Mouse (Mus musculus): ENCODE measurements around the gene Prkar2b. TPM values are rescaled to one million over a fixed set of nuclear protein-coding genes. Genes with fewer than 3 reads are reported as not detected.
"Not testable (repeated sequence)": the region's sequence is repeated elsewhere in the genome, so short reads cannot be mapped to it uniquely, and the experiment has no call there.

Prkar2b gene
- polyA plus RNA-seq, 1 experiment from 2014 or later = 75.5 TPM

DNA sequence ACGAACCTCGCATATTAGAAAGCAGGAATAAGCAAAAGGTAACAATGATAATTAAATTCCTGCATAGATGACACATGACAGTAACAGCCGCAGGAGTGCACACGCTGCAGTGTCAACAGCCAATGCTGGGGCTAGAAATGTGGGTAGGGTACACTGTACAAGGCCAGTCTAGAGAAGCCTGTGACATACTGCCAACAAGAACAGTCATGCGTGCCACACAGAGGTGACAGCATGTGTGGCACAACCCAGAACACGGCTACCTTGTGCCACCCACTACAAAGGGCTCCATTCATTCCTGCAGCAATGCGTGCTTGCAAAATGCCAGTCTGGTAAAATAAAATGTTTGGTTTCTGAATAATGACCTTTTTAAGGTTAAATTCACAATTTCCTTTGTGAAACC lies 28.2 kb downstream of the Prkar2b start:
- no peak for ATAC-seq (ENCODE audit: low FRiP score)

DNA sequence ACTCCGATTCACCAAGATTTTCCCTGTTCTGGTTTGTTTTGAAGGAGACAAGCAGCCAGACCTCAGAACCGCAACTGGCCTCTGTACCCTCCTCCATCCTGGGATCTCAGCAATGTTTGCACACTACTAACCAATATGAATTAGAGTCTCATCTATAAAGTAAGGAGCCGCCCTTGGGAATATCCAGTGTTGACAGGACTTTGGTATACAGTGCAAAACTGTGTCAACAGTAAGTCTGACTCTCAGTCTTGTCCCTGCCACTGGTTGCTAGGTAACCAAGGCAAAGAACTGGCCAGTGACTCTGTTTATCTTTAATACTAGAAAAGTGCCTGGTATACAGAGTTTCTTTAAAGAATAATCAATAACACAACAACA lies 42.7 kb downstream of the Prkar2b start:
- Histone ChIP-seq H3K9ac (ENCODE audit: low read depth, low read length) (no peak overlapping the region), H3K4me1 (replicated peaks; ENCODE audit: control insufficient read depth, insufficient read depth, low read length) (no peaks in the 10 kb centered on the region), H3K4me3 (ENCODE audit: low read depth, low read length) (no peak overlapping the region), H3K27ac (ENCODE audit: low read depth, low read length) (no peak overlapping the region), H3K9me3 (ENCODE audit: control insufficient read depth, low read length) (no peaks in the 10 kb centered on the region), H3K27me3 (ENCODE audit: control insufficient read depth, insufficient read depth, low read length) (no peaks in the 10 kb centered on the region), H3K36me3 (ENCODE audit: control insufficient read depth, insufficient read depth, low read length) (no peaks in the 10 kb centered on the region), H3K4me2 (replicated peaks; ENCODE audit: low read depth, low read length) (no peak overlapping the region)
- 76% methylated on average over 3 of the region's 3 CpGs for whole genome bisulfite sequencing
- DNase-seq (ENCODE audit: low spot score) (no peak), ATAC-seq (ENCODE audit: low FRiP score) (no peak)

More for the DNA sequence above, 28.2 kb downstream of the Prkar2b start:
- H3K4me2 ChIP-seq (replicated peaks; ENCODE audit: low read depth, low read length) = no peak overlapping the region
- WGBS = 94% methylated on average over 7 of the region's 7 CpGs
- H3K4me1 ChIP-seq (replicated peaks; ENCODE audit: control insufficient read depth, insufficient read depth, low read length) = no peaks in the 10 kb centered on the region
- no peak overlapping the region for H3K9ac ChIP-seq (ENCODE audit: low read depth, low read length)
- no peaks in the 10 kb centered on the region for H3K36me3 ChIP-seq (ENCODE audit: control insufficient read depth, insufficient read depth, low read length)
- H3K9me3 ChIP-seq (ENCODE audit: control insufficient read depth, low read length) = no peaks in the 10 kb centered on the region
- H3K4me3 ChIP-seq (ENCODE audit: low read depth, low read length) = no peak overlapping the region
- DNase-seq (ENCODE audit: low spot score) = no peak
- H3K27ac ChIP-seq (ENCODE audit: low read depth, low read length) = no peak overlapping the region
- H3K27me3 ChIP-seq (ENCODE audit: control insufficient read depth, insufficient read depth, low read length) = no peaks in the 10 kb centered on the region

DNA sequence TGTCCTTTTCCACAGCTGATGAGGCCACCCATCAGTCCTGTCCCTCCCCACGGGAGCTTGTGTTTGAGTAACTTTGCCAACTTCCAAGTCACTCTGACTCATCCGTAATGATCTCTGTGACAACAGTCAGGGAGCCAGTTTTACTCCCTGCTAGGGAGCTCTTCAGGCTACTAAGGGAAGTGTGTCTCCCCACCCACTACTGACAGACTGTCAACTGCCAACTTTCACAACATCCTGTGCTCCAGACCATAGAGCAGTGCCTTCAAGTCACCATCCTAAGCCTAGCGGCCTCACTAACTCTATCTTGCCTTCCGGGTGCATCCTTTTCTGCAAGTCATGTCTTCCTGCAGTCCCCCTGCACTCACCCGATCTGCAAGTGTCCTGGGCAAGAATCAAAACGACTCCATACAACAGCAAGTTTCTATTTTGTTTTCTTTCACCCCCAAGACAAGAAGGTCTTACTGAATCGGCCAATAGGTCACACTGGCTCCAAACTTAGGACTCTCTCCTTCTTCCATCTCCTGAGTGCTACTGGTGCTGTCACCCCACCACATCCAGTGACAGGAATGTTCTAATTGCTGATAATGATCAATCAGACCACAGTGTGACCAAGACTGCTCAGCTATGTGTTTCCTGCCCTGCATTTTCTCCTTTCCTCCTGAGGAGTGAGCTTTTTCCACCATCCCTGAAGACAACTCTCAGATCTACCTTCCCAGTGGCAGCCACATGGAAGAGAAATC lies 43.3 kb downstream of the Prkar2b start:
- H3K4me1 ChIP-seq (replicated peaks; ENCODE audit: control insufficient read depth, insufficient read depth, low read length) = no peaks in the 10 kb centered on the region
- ATAC-seq (ENCODE audit: low FRiP score) (no peak), DNase-seq (ENCODE audit: low spot score) (no peak)
- no peak overlapping the region for H3K27ac ChIP-seq (ENCODE audit: low read depth, low read length)
- H3K27me3 ChIP-seq (ENCODE audit: control insufficient read depth, insufficient read depth, low read length) = no peaks in the 10 kb centered on the region
- H3K4me3 ChIP-seq (ENCODE audit: low read depth, low read length) = no peak overlapping the region
- no peaks in the 10 kb centered on the region for H3K36me3 ChIP-seq (ENCODE audit: control insufficient read depth, insufficient read depth, low read length)
- no peak overlapping the region for H3K4me2 ChIP-seq (replicated peaks; ENCODE audit: low read depth, low read length)
- no peak overlapping the region for H3K9ac ChIP-seq (ENCODE audit: low read depth, low read length)
- 62% methylated on average over 7 of the region's 7 CpGs for WGBS
- no peaks in the 10 kb centered on the region for H3K9me3 ChIP-seq (ENCODE audit: control insufficient read depth, low read length)

GRCm38 (mm10) chr12:32016472-32016871 lies 44.6 kb downstream of the Prkar2b start:
- no peaks in the 10 kb centered on the region for H3K4me1 ChIP-seq (replicated peaks; ENCODE audit: control insufficient read depth, insufficient read depth, low read length)
- 83% methylated on average over 6 of the region's 6 CpGs for WGBS
- no peak overlapping the region for H3K27ac ChIP-seq (ENCODE audit: low read depth, low read length)
- H3K9me3 ChIP-seq (ENCODE audit: control insufficient read depth, low read length) = no peaks in the 10 kb centered on the region
- H3K4me3 ChIP-seq (ENCODE audit: low read depth, low read length) = no peak overlapping the region
- no peak overlapping the region for H3K9ac ChIP-seq (ENCODE audit: low read depth, low read length)
- H3K27me3 ChIP-seq (ENCODE audit: control insufficient read depth, insufficient read depth, low read length) = no peaks in the 10 kb centered on the region
- no peak for DNase-seq (ENCODE audit: low spot score)
- H3K4me2 ChIP-seq (replicated peaks; ENCODE audit: low read depth, low read length) = no peak overlapping the region
- ATAC-seq (ENCODE audit: low FRiP score) = no peak
- H3K36me3 ChIP-seq (ENCODE audit: control insufficient read depth, insufficient read depth, low read length) = no peaks in the 10 kb centered on the region

DNA sequence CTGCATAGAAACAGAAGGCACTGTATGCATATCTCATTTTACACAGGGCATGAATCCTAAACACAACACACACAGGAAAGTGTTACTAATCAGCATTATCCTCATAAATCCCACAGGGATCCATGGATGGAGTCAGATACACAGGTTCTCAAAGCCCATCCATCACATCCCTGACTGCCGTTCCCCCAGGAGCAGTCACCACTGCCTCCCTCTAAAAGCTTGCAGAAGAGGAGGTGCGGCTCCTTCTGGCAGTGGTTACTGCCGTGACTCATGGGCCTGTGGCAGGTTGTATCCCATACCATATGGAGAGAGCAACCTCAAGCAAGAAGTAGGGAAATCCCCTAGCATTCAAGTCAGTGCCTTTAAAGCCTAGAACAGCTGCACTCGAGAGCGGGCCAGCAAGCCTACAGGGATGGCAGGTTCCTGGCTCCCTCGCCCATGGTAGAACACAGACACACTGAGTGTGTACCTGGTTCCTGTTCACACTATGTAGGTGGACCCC lies 45.8 kb downstream of the Prkar2b start:
- H3K4me3 ChIP-seq (ENCODE audit: low read depth, low read length) = no peak overlapping the region
- WGBS = 43% methylated on average over 6 of the region's 6 CpGs
- ATAC-seq (ENCODE audit: low FRiP score) (peak; percentile 70), DNase-seq (ENCODE audit: low spot score) (peak; percentile 34)
- H3K9ac ChIP-seq (ENCODE audit: low read depth, low read length) = no peak overlapping the region
- H3K36me3 ChIP-seq (ENCODE audit: control insufficient read depth, insufficient read depth, low read length) = no peaks in the 10 kb centered on the region
- H3K4me2 ChIP-seq (replicated peaks; ENCODE audit: low read depth, low read length) = no peak overlapping the region
- no peaks in the 10 kb centered on the region for H3K27me3 ChIP-seq (ENCODE audit: control insufficient read depth, insufficient read depth, low read length)
- no peak overlapping the region for H3K27ac ChIP-seq (ENCODE audit: low read depth, low read length)
- H3K4me1 ChIP-seq (replicated peaks; ENCODE audit: control insufficient read depth, insufficient read depth, low read length) = no peaks in the 10 kb centered on the region
- no peaks in the 10 kb centered on the region for H3K9me3 ChIP-seq (ENCODE audit: control insufficient read depth, low read length)

- 67% methylated on average over 7 of the region's 7 CpGs for WGBS
- ATAC-seq (ENCODE audit: low FRiP score) (no peak), DNase-seq (ENCODE audit: low spot score) (no peak)
- no peaks in the 10 kb centered on the region for H3K27me3 ChIP-seq (ENCODE audit: control insufficient read depth, insufficient read depth, low read length)
- H3K4me2 ChIP-seq (replicated peaks; ENCODE audit: low read depth, low read length) = no peak overlapping the region
- H3K4me3 ChIP-seq (ENCODE audit: low read depth, low read length) = no peak overlapping the region
- no peaks in the 10 kb centered on the region for H3K4me1 ChIP-seq (replicated peaks; ENCODE audit: control insufficient read depth, insufficient read depth, low read length)
- no peak overlapping the region for H3K9ac ChIP-seq (ENCODE audit: low read depth, low read length)
- H3K36me3 ChIP-seq (ENCODE audit: control insufficient read depth, insufficient read depth, low read length) = no peaks in the 10 kb centered on the region
- no peaks in the 10 kb centered on the region; the same call in 1 of the 2 replicates for H3K9me3 ChIP-seq (ENCODE audit: control insufficient read depth, low read length)
- H3K27ac ChIP-seq (ENCODE audit: low read depth, low read length) = no peak overlapping the region
Measured at GRCm38 (mm10) chr12:32014811-32015210, 46.3 kb downstream of the Prkar2b start.

GRCm38 (mm10) chr12:32012169-32012568 lies 48.9 kb downstream of the Prkar2b start:
- WGBS = 70% methylated on average over 2 of the region's 2 CpGs
- H3K27ac ChIP-seq (ENCODE audit: low read depth, low read length) = no peak overlapping the region
- H3K4me2 ChIP-seq (replicated peaks; ENCODE audit: low read depth, low read length) = no peak overlapping the region
- no peak overlapping the region for H3K4me3 ChIP-seq (ENCODE audit: low read depth, low read length)
- H3K4me1 ChIP-seq (replicated peaks; ENCODE audit: control insufficient read depth, insufficient read depth, low read length) = no peaks in the 10 kb centered on the region
- H3K36me3 ChIP-seq (ENCODE audit: control insufficient read depth, insufficient read depth, low read length) = no peaks in the 10 kb centered on the region
- ATAC-seq (ENCODE audit: low FRiP score) (no peak), DNase-seq (ENCODE audit: low spot score) (no peak)
- H3K27me3 ChIP-seq (ENCODE audit: control insufficient read depth, insufficient read depth, low read length) = no peaks in the 10 kb centered on the region
- no peaks in the 10 kb centered on the region; the same call in 1 of the 2 replicates for H3K9me3 ChIP-seq (ENCODE audit: control insufficient read depth, low read length)
- no peak overlapping the region for H3K9ac ChIP-seq (ENCODE audit: low read depth, low read length)

DNA sequence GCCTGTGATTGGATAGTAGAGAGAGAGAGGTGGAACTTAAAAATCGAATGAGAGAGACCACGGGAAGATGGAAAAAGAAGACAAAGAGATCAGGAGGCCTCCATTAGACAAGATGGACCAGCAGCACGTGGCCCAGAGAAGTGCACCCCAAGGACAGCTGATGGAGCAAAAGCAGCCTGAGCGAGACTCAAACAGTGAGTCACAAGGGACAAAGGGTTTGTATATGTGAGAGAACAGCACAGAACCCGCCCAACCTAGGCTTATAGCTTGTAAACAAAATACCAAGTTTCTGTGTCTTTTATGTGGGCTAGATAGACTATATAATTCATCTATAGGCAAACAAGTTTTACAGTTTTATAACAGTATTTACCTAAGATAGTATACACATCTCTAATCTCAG lies 50.0 kb downstream of the Prkar2b start:
- no peak overlapping the region for H3K4me2 ChIP-seq (replicated peaks; ENCODE audit: low read depth, low read length)
- ATAC-seq (ENCODE audit: low FRiP score) (no peak), DNase-seq (ENCODE audit: low spot score) (no peak)
- H3K9ac ChIP-seq (ENCODE audit: low read depth, low read length) = no peak overlapping the region
- H3K9me3 ChIP-seq (ENCODE audit: control insufficient read depth, low read length) = no peaks in the 10 kb centered on the region; the same call in 1 of the 2 replicates
- no peaks in the 10 kb centered on the region for H3K36me3 ChIP-seq (ENCODE audit: control insufficient read depth, insufficient read depth, low read length)
- H3K27me3 ChIP-seq (ENCODE audit: control insufficient read depth, insufficient read depth, low read length) = no peaks in the 10 kb centered on the region
- no peak overlapping the region for H3K4me3 ChIP-seq (ENCODE audit: low read depth, low read length)
- no peak overlapping the region for H3K27ac ChIP-seq (ENCODE audit: low read depth, low read length)
- 92% methylated on average over 5 of the region's 5 CpGs for WGBS
- no peaks in the 10 kb centered on the region for H3K4me1 ChIP-seq (replicated peaks; ENCODE audit: control insufficient read depth, insufficient read depth, low read length)

GRCm38 (mm10) chr12:32009985-32010369 lies 51.1 kb downstream of the Prkar2b start:
- 57% methylated on average over 5 of the region's 6 CpGs for WGBS
- H3K36me3 ChIP-seq (ENCODE audit: control insufficient read depth, insufficient read depth, low read length); H3K9ac ChIP-seq (ENCODE audit: low read depth, low read length); H3K4me1 ChIP-seq (replicated peaks; ENCODE audit: control insufficient read depth, insufficient read depth, low read length); H3K4me3 ChIP-seq (ENCODE audit: low read depth, low read length); H3K4me2 ChIP-seq (replicated peaks; ENCODE audit: low read depth, low read length); H3K27me3 ChIP-seq (ENCODE audit: control insufficient read depth, insufficient read depth, low read length); H3K27ac ChIP-seq (ENCODE audit: low read depth, low read length); DNase-seq (ENCODE audit: low spot score); H3K9me3 ChIP-seq (ENCODE audit: control insufficient read depth, low read length); ATAC-seq (ENCODE audit: low FRiP score): not testable (repeated sequence)

All from hindbrain, embryonic 11.5 days (tissue).